Mouse (Mus musculus) spleen, adult 2 months (tissue): ENCODE data around the gene Fbxo39. TPM values are rescaled to one million over a fixed set of nuclear protein-coding genes. Genes with fewer than 3 reads are reported as not detected.
A peak's percentile ranks its signal among the peaks of the same experiment; 100 is the strongest.
"Not testable (repeated sequence)": the region's sequence is repeated elsewhere in the genome, so short reads cannot be mapped to it uniquely, and the experiment has no call there.

Experiments
- DNase-seq, 2 experiments: peaks; one replicate each; pipeline versions ENCODE4 v3.0.0 to v3.0.0-alpha.2; 2012 to 2021; ENCODE audit warnings: low spot score in 2 of 2, low read depth in 1 of 2
- H3K27ac ChIP-seq: fragments of 200-500 bp; 2 replicates; pipeline ENCODE4 v1.5.1; 2012; ENCODE audit warnings: low read length, inconsistent platforms; ENCODE audit not compliant: insufficient read depth
- H3K27me3 ChIP-seq: fragments of 200-500 bp; 2 replicates; pipeline ENCODE4 v1.6.1; 2012; ENCODE audit warnings: mild to moderate bottlenecking, moderate library complexity, low read length, inconsistent platforms; ENCODE audit not compliant: control insufficient read depth, insufficient read depth
- H3K36me3 ChIP-seq: fragments of 200-500 bp; 2 replicates; pipeline ENCODE4 v1.6.1; 2012; ENCODE audit warnings: mild to moderate bottlenecking, low read length, inconsistent platforms; ENCODE audit not compliant: control insufficient read depth, insufficient read depth
- H3K4me1 ChIP-seq: fragments of 200-500 bp; 2 replicates; pipeline ENCODE4 v1.6.1; 2011; ENCODE audit warnings: inconsistent platforms; ENCODE audit not compliant: control insufficient read depth, insufficient read depth, insufficient read length
- H3K4me3 ChIP-seq: fragments of 200-500 bp; 2 replicates; pipeline ENCODE4 v1.5.1; 2011; ENCODE audit warnings: mild to moderate bottlenecking, inconsistent platforms; ENCODE audit not compliant: insufficient read depth, insufficient read length; ENCODE audit errors: extremely low read depth
- CTCF ChIP-seq: fragments of 200-500 bp; IDR thresholded peaks from 2 replicates; pipeline ENCODE4 v1.5.1; 2011; ENCODE audit warnings: mild to moderate bottlenecking, inconsistent platforms; ENCODE audit not compliant: insufficient read depth, insufficient read length, insufficient replicate concordance; ENCODE audit errors: extremely low read depth
- POLR2A ChIP-seq: fragments of 200-500 bp; IDR thresholded peaks from 2 replicates; pipeline ENCODE4 v1.6.1; 2011; ENCODE audit warnings: low read depth, low read length, inconsistent platforms
- WGBS: fragments of 180-500 bp; shearing (Covaris S2); methylation state at CpG from one replicate; pipeline ENCODE4 v1.1.7; 2018; 5-methylcytosine and 5-hydroxymethylcytosine counted together
- polyA plus RNA-seq: library from polyadenylated mRNA; depleted of rRNA; stranded (reverse); fragments of >200 nt; gene quantifications from 2 replicates; pipeline ENCODE4 v1.2.3, GENCODE M21; 2012

Fbxo39 gene
- polyA plus RNA-seq, 1 experiment: 0.27 TPM

GRCm38 (mm10) chr11:72336726-72337125, 22.5 kb downstream of the Fbxo39 start:
- Histone ChIP-seq H3K36me3 (no peaks in the 10 kb centered on the region), H3K27ac (no peak overlapping the region), H3K27me3 (no peaks in the 10 kb centered on the region), H3K4me3 (no peak overlapping the region), H3K4me1 (no peaks in the 10 kb centered on the region)
- no peak for DNase-seq
- WGBS: 72% methylated on average over 8 of the region's 8 CpGs
- TF ChIP-seq CTCF (no peak), POLR2A (no peak)

GRCm38 (mm10) chr11:72338437-72338871, 24.2 kb downstream of the Fbxo39 start:
- no peaks in the 10 kb centered on the region for H3K4me1 ChIP-seq
- H3K36me3 ChIP-seq: no peaks in the 10 kb centered on the region
- TF ChIP-seq POLR2A (no peak), CTCF (no peak)
- no peak for DNase-seq
- no peak overlapping the region for H3K27ac ChIP-seq
- no peaks in the 10 kb centered on the region for H3K27me3 ChIP-seq
- no peak overlapping the region for H3K4me3 ChIP-seq
- WGBS: 57% methylated on average over 5 of the region's 5 CpGs

- WGBS: 48% methylated on average over 4 of the region's 4 CpGs
- TF ChIP-seq POLR2A: no peak
- no peak for TF ChIP-seq CTCF
- no peak overlapping the region for H3K27ac ChIP-seq
Measured at GRCm38 (mm10) chr11:72339716-72340115, 25.5 kb downstream of the Fbxo39 start.

GRCm38 (mm10) chr11:72342549-72343237, 28.4 kb downstream of the Fbxo39 start:
- Histone ChIP-seq H3K27me3 (no peaks in the 10 kb centered on the region), H3K4me3 (no peak overlapping the region), H3K36me3 (no peaks in the 10 kb centered on the region), H3K4me1 (no peaks in the 10 kb centered on the region), H3K27ac (no peak overlapping the region)
- peak in 1 of 2 experiments; percentile 27 for DNase-seq
- TF ChIP-seq POLR2A: no peak
- peak; percentile 36; the same call in 1 of the 2 replicates for TF ChIP-seq CTCF
- 14% methylated on average over 7 of the region's 7 CpGs for WGBS

More at GRCm38 (mm10) chr11:72339716-72340115, 25.5 kb downstream of the Fbxo39 start:
- Histone ChIP-seq H3K4me1 (no peaks in the 10 kb centered on the region), H3K36me3 (no peaks in the 10 kb centered on the region), H3K4me3 (no peak overlapping the region), H3K27me3 (no peaks in the 10 kb centered on the region)
- DNase-seq: no peak

- not testable (repeated sequence) for DNase-seq, H3K36me3 ChIP-seq, H3K27ac ChIP-seq, H3K4me3 ChIP-seq, H3K27me3 ChIP-seq, H3K4me1 ChIP-seq
- 93% methylated on average over 5 of the region's 5 CpGs for WGBS
Measured at GRCm38 (mm10) chr11:72343238-72343625, 29.0 kb downstream of the Fbxo39 start.

- no peaks in the 10 kb centered on the region for H3K4me1 ChIP-seq
- TF ChIP-seq CTCF (no peak), POLR2A (no peak)
- DNase-seq: peak in 1 of 2 experiments; percentile 23
Measured at GRCm38 (mm10) chr11:72343904-72344303, 29.7 kb downstream of the Fbxo39 start.

GRCm38 (mm10) chr11:72344486-72344885, 30.2 kb downstream of the Fbxo39 start:
- no peak for DNase-seq
- TF ChIP-seq CTCF (no peak), POLR2A (no peak)
- Histone ChIP-seq H3K27ac (no peak overlapping the region), H3K4me3 (no peak overlapping the region), H3K27me3 (no peaks in the 10 kb centered on the region), H3K36me3 (no peaks in the 10 kb centered on the region), H3K4me1 (no peaks in the 10 kb centered on the region)
- 82% methylated on average over 11 of the region's 11 CpGs for WGBS

More at GRCm38 (mm10) chr11:72343904-72344303, 29.7 kb downstream of the Fbxo39 start:
- H3K4me3 ChIP-seq: no peak overlapping the region
- no peak overlapping the region for H3K27ac ChIP-seq
- H3K36me3 ChIP-seq: no peaks in the 10 kb centered on the region
- no peaks in the 10 kb centered on the region for H3K27me3 ChIP-seq
- 39% methylated on average over 8 of the region's 8 CpGs for whole genome bisulfite sequencing
